Comparison of ENCODE assay signal across 8 mouse cellular contexts in the genomic region with DNA sequence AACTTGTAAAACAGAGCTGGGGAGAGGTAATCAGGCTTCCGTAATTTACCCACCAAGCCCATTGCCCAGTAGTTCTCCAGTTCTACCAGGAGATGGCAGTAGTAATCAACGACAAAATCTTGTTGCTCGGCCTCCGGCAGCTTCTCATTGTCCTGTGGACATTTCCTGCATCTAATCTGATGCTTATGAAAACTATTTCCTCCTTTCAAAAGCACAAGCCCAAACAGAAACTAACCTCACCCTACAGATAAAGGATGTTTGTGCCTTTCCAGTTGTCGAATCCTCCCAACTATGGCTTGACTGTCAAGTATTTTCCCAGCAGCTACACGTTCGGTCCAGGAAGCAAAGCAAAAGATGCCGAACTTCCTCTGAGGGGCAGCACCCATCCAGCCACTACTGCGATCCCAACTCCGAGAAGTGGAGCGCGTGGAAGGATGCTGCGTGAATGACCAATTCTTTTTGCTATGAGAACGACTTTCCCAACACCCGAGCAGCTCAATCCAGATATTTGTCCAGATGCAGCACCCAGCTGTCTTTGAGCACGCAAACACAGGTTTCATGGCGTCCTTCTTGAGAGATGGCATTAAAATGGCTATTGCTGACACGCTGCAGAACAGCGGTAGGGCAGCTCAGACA.
DNase-seq lines count a peak whose midpoint lies in the region; ATAC-seq and TF ChIP-seq lines count a peak whose summit lies in the region.

No protein-coding gene starts in this region.

- peaks cover 15 to 23% of the 10 kb centered on the region in 2 experiments for H3K4me1 ChIP-seq in ES-E14 (ENCODE audit: control insufficient read depth in 2 of 2, insufficient read depth in 2 of 2, low read length in 2 of 2, poor library complexity in 1 of 2)
- H3K4me1 ChIP-seq in hindbrain, embryonic 13.5 days (replicated peaks), result 0 out of 2 replicates have a peak, but pooled peaks cover 7% of the 10 kb centered on the region
- peaks cover 6% of the 10 kb centered on the region; the same call in 1 of the 2 replicates for H3K4me1 ChIP-seq in lung, postnatal 0 days (ENCODE audit: insufficient read depth, low read depth, low read length)

- under 1% methylated on average over 19 of the region's 19 CpGs for WGBS in hindbrain, embryonic 13.5 days
- 2% methylated on average over 19 of the region's 19 CpGs for WGBS in lung, postnatal 0 days

- peak overlapping the region; percentile 33; the same call in 1 of the 2 replicates for H3K9ac ChIP-seq in ES-E14 (ENCODE audit: insufficient read depth, low read depth, low read length, poor library complexity, severe bottlenecking)
- peak overlapping the region; percentile 63 for H3K9ac ChIP-seq in hindbrain, embryonic 13.5 days
- 0 out of 2 replicates have a peak overlapping the region, but pooled peaks have one; percentile 23 for H3K9ac ChIP-seq in lung, postnatal 0 days (replicated peaks; ENCODE audit: low read depth)

- H3K4me3 ChIP-seq in ES-E14 (ENCODE audit: insufficient read depth in 1 of 2, low read depth in 1 of 2, low read length in 2 of 2, poor library complexity in 1 of 2, severe bottlenecking in 1 of 2), result peak overlapping the region; percentile 4 to 13; a peak in 3 of 4 replicates
- peak overlapping the region; percentile 46 for H3K4me3 ChIP-seq in hindbrain, embryonic 13.5 days
- peak overlapping the region; percentile 36 for H3K4me3 ChIP-seq in lung, postnatal 0 days (ENCODE audit: low read depth, low read length)

- H3K27ac ChIP-seq in ES-E14 (ENCODE audit: insufficient read depth, low read depth, low read length, poor library complexity, severe bottlenecking), result no peak overlapping the region
- H3K27ac ChIP-seq in hindbrain, embryonic 13.5 days, result no peak overlapping the region
- peak overlapping the region; percentile 89 for H3K27ac ChIP-seq in lung, postnatal 0 days (ENCODE audit: low read length)

- DNase-seq in ES-E14 (ENCODE audit: low read depth, low spot score), result peak; percentile 75
- DNase-seq in cerebellum, adult 11 months, result peak; percentile 16
- DNase-seq in forelimb bud, embryonic 11.5 days (ENCODE audit: low read depth, low spot score), result peak; percentile 85
- DNase-seq in layer of hippocampus, postnatal 14 days (ENCODE audit: low spot score in 2 of 2), result peak; percentile 66 to 87
- peak; percentile 95 for DNase-seq in lung, postnatal 0 days (ENCODE audit: low spot score)
- peak; percentile 69 for DNase-seq in ovary, postnatal 14 days (ENCODE audit: low spot score)
- DNase-seq in thymus, postnatal 14 days, result peak; percentile 76

- TF ChIP-seq EP300 in lung, postnatal 0 days (IDR thresholded peaks at IDR 0.05), result peak; percentile 88

- in situ Hi-C loops in ES-E14 (cut with MboI; ENCODE audit: low sequenced_read_pairs in 2 of 2, unreplicated experiment in 2 of 2), result no loop called here

- peak; percentile 76 for ATAC-seq in hindbrain, embryonic 13.5 days (ENCODE audit: low FRiP score)
- ATAC-seq in lung, postnatal 0 days, result peak; percentile 89

- H3K4me2 ChIP-seq in hindbrain, embryonic 13.5 days, result peak overlapping the region; percentile 65
- H3K4me2 ChIP-seq in lung, postnatal 0 days (replicated peaks; ENCODE audit: low read depth, low read length), result peak overlapping the region; percentile 57

- no peaks in the 10 kb centered on the region for H3K9me3 ChIP-seq in ES-E14 (ENCODE audit: control insufficient read depth, insufficient read depth, low read depth, low read length)
- no peaks in the 10 kb centered on the region for H3K9me3 ChIP-seq in hindbrain, embryonic 13.5 days
- H3K9me3 ChIP-seq in lung, postnatal 0 days (ENCODE audit: low read length), result no peaks in the 10 kb centered on the region

- peak; percentile 82 for TF ChIP-seq CTCF in lung, postnatal 0 days (IDR thresholded peaks at IDR 0.05)

- H3K36me3 ChIP-seq in ES-E14 (ENCODE audit: control insufficient read depth, insufficient read depth, low read length, poor library complexity, severe bottlenecking), result no peaks in the 10 kb centered on the region
- H3K36me3 ChIP-seq in hindbrain, embryonic 13.5 days, result no peaks in the 10 kb centered on the region
- no peaks in the 10 kb centered on the region for H3K36me3 ChIP-seq in lung, postnatal 0 days (ENCODE audit: insufficient read depth, low read length)

- peaks cover 51% of the 10 kb centered on the region for H3K27me3 ChIP-seq in hindbrain, embryonic 13.5 days
- H3K27me3 ChIP-seq in lung, postnatal 0 days (replicated peaks; ENCODE audit: insufficient read depth, low read length), result no peaks in the 10 kb centered on the region

TF ChIP-seq in ES-E14, 5 proteins besides CTCF, POLR2A, EP300 and RAD21:
- peak; percentile 81 for TF ChIP-seq ZC3H11A (IDR thresholded peaks at IDR 0.05; ENCODE audit: borderline replicate concordance, low read depth, low read length)
- TF ChIP-seq CHD2 (IDR thresholded peaks at IDR 0.05; ENCODE audit: low read depth, low read length), result no peak
- no peak for TF ChIP-seq HCFC1 (IDR thresholded peaks at IDR 0.05; ENCODE audit: borderline replicate concordance, insufficient read depth, low read length)
- TF ChIP-seq MAFK (IDR thresholded peaks at IDR 0.05; ENCODE audit: insufficient read depth, low read depth, low read length), result no peak
- no peak for TF ChIP-seq ZNF384 (IDR thresholded peaks at IDR 0.05; ENCODE audit: low read depth, low read length)

Comparison
In these comparisons a context has a peak if more than half of its experiments do, and no peak if none do; other contexts are left out.
1. DNase-seq: peak in every context shown above with its lines; median percentile 95 in lung, postnatal 0 days; 85 in forelimb bud, embryonic 11.5 days; 76 in layer of hippocampus, postnatal 14 days; 76 in thymus, postnatal 14 days; 75 in ES-E14; 69 in ovary, postnatal 14 days; 16 in cerebellum, adult 11 months.